Mouse (Mus musculus) frontal cortex, postnatal 25 days (tissue): Measurements from ENCODE around the gene Dennd5b.
A peak's percentile ranks its signal among the peaks of the same experiment; 100 is the strongest.
"Not testable (repeated sequence)": the region's sequence is repeated elsewhere in the genome, so short reads cannot be mapped to it uniquely, and the experiment has no call there.

ENCODE experiments used
- DNase-seq, 2 experiments: peaks; one replicate each; pipeline ENCODE4 v3.0.0; 2022; ENCODE audit warnings: low spot score in 2 of 2

Dennd5b gene

DNA sequence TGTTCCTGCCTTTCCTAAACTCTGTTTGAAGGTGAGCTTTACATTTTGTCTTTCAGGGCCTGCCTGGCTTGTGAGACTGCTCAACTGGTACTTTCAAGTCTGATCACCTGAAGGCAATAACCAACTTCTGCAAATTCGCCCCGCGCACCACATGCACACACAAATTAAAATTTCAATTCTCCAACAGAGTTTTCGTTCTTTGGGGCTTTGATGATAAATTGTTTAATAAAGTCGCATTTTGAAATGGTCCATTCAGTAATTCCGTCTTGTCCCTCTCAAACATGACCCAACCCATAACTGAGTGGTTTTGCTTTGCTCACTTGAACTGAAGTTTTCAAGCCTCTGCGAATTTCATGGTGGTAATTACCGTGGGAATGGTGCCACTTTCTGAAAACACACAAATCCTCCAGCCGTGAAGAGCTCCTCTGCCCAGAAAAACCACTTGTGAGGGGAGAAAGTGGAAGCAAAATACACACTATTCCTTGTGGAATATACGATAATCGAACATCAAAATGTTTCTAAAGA, 154.5 kb downstream of the Dennd5b start:
- DNase-seq = no peak

DNA sequence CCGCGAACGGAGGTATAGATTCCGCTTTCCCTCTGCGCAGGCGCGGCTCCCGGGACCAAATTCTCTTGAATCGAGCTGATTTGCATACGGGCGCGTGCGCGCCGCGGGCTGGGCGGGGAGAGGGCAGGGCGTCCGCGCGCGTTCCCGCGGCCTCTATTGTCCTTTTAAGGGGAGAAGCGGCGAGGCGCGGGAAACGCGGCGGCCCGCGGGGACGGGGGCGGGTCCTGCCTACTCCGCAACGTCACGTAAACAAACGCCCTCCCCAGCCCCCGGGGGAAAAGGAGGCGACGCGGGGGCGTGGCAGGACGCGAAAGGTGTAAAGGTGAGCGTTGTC, 155.1 kb downstream of the Dennd5b start, which contains the start of gene Sinhcaf:
TSS of gene Sinhcaf (minus strand) at position 59 of the 334 bp plus-strand sequence.
- DNase-seq = peak; percentile 88 to 90

DNA sequence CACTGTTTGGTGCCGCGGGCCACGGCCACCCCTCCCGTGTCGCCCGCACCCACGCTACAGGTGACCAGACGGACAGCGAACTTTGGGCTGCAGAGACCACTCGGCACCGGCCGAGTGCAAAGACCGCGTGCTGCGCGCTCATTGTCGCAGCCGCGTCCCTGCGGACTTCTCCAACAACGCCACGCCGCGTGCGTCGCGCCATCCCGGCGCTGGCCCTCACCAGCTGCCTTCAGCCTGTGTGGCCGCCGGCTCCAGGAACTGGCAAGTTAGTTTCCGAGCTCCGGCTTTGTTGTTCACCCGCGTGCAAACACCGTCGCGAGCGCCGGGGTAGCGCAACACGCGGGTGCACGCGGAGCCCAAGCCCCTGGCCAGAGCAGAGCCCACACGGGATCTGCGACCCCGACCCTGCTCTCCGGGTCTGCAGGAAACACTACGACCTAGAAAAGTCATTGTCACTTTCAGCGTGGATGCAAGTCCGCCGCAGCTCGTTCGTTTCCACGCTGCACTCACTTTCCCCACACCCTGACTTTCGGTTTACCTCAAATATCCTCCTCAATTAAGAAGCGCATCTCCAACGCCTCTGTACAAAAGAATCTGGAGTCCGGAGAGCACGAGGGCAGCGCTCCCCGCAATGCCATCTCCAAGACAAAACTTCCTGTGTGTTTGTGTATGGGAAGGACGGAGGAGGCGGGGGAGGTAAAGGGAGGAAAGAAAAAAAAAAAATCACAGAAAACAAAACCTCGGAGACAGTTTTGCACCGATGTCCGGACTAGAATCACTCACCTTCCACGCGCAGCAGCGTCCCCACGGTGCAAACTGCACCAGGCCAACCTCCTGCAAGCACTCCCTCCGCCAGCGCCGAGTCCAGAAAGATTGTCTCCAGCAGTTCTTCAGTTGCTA, 155.7 kb downstream of the Dennd5b start:
- DNase-seq = peak; percentile 3 to 14

DNA sequence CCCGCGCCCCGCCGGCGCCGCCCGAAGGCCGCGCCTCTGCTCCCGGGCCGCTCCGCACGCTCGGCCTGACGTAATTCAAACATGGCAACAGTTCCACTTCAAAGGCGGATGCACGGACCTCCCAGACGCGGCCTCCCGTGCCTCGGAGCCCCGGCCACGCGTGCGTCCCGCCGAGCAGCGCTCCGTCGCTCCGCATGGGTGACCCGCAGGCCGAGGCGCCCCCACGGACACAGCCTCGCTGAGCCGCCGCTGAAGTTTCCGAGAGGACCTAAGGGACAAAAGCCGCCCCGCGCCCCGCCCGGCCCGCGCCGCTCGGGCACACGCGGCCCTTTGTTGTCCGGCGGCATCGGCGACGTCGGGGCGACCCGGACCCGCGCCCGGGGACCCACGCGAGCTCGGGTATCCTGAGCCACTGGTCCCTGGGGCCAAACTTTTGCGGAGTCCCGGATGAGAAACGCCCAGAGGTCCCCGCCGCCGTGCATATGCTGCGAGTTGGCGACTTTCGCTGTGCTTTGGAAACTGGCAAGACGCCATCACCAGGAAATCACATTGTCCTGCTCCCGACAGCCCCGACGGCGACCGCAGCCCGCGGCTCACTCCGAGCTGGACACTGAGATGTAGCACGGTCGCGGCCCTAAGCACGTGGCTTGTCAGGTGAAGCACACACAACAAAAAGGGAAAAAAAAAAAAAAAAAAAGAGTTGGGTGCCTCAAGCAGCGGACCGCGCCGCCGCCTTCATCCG, 156.5 kb downstream of the Dennd5b start:
- DNase-seq = peak; percentile 4 to 9

DNA sequence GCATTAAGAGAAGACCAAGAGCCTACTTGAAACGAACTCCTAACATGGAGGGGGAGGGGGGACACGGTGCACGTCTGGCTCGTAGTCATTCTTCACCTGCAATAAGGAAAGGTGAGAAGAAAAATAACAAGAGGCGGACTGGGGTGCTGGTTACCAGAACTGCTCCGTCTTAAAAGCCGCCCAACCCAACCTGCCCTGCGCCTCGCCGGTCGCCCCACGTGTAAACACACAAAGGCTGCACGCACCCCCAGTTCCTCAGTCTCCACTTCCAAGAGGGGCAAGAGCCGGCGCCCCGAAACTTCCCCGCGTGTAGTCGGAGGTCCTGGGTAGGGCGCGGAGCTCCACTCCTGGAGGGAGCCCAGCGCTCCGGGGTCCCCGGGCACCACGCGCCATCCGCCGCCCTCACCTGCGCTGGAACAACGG, 157.1 kb downstream of the Dennd5b start:
- no peak for DNase-seq

DNA sequence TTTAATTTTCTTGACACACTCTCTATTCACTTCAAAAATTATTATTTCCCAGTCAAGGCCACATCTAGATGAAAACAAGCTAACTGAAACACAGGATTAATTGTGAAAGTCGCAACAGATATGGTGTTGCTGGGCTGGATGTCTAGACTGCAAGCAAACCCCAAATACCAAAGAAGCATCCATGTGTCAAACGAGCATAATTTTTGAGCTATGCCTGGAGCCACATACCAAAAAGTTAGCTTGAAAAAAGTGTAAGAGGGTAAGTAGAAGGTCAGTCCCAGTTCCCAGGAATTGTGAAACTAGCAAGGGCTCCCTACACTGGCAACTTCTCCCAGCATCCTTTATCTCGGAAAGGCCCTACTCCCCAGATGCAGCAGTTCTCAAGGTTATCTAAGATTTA, 157.8 kb downstream of the Dennd5b start:
- no peak for DNase-seq

DNA sequence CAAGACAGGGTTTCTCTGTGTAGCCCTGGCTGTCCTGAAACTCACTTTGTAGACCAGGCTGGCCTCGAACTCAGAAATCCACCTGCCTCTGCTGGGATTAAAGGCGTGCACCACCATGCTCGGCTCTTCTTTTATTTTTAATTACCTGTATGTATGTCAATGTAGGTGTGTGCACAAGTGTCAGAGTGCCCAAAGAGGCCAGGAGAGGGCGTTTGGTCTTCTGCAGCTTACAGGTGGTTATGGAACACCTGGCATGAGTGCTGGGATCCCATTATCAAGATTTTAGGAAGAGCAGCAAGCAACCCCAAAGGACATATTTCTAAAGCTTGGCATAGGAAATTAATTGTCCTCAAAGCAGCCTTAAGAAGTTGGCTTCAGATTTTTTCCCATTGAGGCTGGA, 159.1 kb downstream of the Dennd5b start:
- no peak for DNase-seq

DNA sequence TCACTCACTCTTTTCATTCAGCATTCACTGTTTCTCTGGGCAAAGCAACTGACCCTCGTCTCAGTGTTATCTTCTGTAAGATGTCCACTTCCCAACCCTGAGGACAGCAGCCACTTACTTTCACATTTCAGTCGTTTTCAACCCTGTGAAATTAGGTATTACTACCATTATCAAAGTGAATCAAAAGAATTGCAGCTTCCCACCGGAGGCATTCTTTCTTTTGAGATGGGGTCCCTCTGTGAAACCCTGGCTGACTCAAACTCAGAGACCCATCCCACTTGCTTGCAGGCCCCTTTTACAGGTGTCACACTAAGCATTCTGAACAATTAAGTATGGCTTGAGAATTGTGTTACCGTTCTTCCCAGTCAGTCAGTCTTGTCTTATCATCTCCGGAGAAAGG, 159.6 kb downstream of the Dennd5b start:
- DNase-seq = no peak

DNA sequence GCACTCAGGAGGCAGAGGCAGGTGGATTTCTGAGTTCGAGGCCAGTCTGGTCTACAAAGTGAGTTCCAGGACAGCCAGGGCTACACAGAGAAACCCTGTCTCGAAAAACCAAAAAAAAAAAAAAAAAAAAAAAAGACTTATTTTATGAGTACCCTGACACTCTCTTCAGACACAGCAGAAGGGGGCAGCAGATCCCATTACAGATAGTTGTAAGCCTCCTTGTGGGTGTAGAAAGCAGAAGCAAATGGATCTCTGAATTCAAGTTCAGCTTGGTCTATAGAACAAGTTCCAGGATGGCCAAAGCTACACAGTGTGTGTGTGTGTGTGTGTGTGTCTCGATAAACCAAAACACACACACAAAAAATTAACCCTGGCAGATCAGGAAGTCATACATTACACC, 161.1 kb downstream of the Dennd5b start:
- DNase-seq = not testable (repeated sequence)
